Mouse (Mus musculus): ENCODE measurements at regions not wholly inside any gene's neighbourhood (a gene's known extent, or its start where the extent isn't known, plus 50 kb on each side); places are given as distances from the start of the nearest gene placed in this dataset.

DNA sequence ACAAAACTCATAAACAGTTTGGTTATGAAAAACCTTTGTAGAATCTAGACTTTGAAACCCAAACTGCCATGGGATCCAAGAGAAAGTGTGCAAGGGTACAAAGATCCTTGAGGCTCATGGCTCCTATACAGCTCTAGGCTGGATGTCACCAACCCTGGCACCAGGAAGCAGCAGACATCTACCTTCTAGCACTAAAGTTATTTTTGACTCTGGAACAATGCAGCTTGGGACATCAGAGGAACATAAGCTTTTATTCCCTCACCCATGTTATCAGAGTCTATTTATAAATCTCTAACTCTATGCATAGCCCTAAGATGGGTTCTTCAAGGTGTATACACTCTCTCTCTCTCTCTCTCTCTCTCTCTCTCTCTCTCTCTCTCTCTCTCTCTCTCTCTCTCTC is 437.4 kb downstream of the Zfp619 start:
- TF ChIP-seq CTCF (IDR thresholded peaks at IDR 0.05; ENCODE audit: borderline replicate concordance, extremely low read depth, insufficient read depth, insufficient read length) (no peak), POLR2A (IDR thresholded peaks at IDR 0.05; ENCODE audit: borderline replicate concordance, extremely low read depth, insufficient read depth, insufficient read length, poor library complexity, severe bottlenecking) (no peak)
